Mouse (Mus musculus): ENCODE results near the gene Usp28. TPM values are rescaled to one million over a fixed set of nuclear protein-coding genes. Genes with fewer than 3 reads are reported as not detected.
A peak's percentile ranks its signal among the peaks of the same experiment; 100 is the strongest.

The Usp28 gene
- total RNA-seq, 2 experiments from 2014 or later, result 115 to 135 TPM

- peak; percentile 9 to 18 for DNase-seq
These were observed 36.1 kb downstream of the Usp28 start for GRCm38 (mm10) chr9:49021289-49021688.

- no peak for DNase-seq
These were observed 38.8 kb downstream of the Usp28 start for GRCm38 (mm10) chr9:49023956-49024355.

DNA sequence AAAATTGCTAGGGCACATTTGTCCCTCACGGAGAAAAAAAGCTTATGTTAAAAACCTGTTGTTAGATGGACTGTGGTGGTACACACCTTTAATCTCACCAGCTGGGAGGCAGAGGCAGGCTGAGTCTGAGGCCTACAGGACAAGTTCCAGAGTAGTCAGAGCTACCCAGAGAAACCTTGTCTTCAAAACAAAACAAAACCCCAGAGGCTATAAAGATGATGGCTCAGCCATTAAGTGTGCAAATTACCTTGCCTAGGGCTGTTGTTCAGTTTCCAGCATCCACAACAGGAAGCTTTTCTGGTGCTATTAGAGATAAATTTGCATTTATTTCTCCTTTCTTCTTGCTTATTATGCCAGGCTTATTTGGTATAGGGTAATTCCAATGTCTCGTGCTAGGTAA is 39.4 kb downstream of the Usp28 start:
- no peak for DNase-seq

- DNase-seq, result no peak
These were observed 49.6 kb downstream of the Usp28 start for GRCm38 (mm10) chr9:49034764-49035163.

- no peak for DNase-seq
These were observed 65.7 kb downstream of the Usp28 start for GRCm38 (mm10) chr9:49050901-49051300.

DNA sequence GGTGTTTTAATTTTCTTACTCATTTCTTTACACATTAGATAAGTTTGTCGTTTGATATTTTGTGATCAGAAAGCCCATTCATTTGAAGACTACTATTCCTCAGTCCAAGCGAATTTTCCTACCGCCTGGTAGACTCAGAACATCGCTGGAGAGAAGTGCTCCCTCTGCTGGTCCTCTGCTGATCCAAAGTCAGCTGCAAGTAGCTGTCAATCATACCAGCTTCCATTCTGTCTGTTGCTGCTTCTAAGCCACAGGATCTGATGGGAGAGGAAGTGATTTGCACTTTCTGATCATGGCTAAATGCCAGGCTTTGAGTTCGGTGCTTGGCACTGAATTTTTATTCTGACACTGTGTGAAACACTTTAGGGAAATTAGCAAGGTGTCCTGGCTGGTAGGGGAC is 66.2 kb downstream of the Usp28 start:
- DNase-seq, result peak; percentile 53 to 76

DNA sequence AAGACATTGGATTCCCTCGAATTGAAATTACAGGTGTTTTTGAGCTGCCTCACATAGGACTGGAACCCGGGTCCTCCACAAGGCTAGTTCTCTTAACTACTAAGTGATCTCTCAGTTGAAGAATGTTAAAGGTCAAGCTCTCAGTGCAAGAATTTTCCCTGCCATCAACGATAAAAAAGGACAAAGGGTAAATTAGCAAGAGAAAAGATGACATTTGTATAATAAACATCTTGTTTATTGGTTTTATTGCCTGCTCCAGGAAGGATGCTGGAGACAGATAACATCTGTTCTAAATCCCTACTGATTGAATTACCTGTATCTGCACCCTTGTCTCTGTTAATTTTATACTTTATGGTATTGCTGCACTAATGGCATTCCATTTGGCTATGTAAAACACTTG is 68.9 kb downstream of the Usp28 start:
- no peak for DNase-seq

DNA sequence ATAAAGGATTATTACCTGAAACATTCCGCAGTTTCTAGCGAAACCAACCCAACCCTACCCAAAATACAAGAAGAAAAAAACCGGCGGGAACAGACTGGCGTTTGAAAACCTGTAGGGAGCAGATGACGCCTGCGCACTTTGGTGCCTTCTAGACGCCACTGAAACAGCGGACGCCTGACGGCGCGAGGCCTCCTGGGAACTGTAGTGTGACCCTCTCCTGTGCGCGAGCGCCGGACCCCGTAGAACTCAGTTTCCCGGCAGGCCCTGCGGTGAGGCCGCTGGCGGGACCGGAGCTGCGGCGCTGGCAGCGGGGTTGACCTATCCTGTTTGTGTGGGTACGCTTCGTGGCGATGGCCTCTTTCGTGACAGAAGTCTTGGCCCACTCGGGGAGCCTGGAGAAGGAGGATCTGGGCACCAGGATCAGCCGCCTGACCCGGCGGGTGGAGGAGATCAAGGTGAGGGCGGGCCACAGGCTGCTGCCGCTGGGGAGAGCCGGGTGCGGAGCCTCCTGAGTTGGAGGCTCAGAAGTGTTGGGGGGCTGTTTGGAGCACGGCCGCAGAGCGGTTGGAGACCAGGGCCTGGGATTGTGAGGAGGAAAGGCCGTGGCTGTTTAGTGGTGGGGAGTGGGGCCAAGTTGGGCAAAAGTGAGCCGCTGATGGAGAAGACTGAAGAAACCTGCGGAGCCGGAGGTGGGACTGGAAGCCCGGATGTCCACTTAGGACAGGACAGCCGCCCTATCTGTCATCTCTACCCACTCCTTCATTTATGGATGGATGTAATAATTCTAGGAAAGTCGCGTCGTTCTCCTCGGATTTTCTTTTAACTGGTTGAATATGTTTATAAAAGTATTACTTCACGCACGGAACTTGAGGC is 70.4 kb downstream of the Usp28 start, which contains the start of gene Zw10:
Zw10 (plus strand) TSS at position 281 of the 873 bp plus-strand sequence.
- DNase-seq, result peak; percentile 95 to 98

DNA sequence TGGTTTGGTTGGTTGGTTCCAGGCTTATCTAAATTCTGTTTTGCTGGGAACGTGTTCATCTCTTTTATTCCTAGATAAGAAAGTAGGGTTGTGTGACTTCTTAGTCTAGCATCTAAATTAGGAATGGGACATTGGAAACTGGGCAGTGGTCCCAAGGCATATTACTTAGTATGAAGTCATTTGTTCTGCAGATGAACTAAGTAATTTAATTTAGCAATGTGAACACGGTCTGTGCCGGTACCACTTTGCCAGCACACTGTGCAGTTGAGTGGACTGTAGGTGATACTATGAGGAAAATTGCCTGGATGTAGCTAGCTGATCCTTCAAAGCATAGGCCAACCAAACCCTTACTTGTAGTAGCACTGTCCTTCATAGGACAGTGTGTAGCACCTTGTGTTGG is 91.7 kb downstream of the Usp28 start:
- peak; percentile 58 to 75 for DNase-seq

DNA sequence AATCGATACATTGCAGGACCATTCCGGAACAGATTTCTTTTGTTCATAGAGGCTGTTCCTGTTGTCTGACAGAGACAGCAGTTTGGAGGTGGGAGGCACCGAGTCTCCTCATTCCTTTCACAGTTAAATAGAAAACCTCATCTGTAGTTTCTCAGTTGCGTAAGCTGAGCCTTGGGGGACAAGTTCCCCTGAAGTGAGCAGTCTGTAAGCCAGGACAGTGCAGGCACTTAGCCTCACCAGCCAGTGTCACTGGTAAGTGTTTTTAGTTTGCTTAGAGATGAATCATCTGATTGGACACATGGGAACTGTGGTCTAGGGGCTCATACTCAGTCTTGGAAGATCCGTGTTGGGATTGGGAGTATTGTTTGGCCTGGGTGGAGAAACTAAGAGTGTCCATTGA is 95.9 kb downstream of the Usp28 start, which contains the start of gene Tmprss5:
Tmprss5 (plus strand) TSS at position 154 of the 400 bp plus-strand sequence.
- no peak for DNase-seq

DNA sequence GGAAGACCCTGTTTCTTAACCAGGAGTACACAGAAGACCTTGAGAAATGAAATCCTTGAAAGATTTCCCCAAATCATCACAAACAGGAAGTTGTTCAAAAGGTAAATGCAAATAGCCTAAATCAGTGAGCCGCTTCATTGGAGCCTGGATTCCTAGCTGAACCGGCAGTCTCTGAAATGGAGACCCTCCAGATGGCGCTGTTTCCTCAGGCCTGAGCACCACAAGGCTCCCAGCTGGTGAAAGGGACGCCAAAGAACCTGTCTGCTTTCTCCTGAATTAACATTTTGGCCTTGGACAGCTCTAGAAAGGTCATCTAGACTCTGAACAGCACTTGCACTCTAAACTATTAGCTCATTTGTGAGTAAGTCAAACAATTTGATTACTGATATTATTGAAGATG is 96.4 kb downstream of the Usp28 start:
- DNase-seq, result peak; percentile 70 to 84

GRCm38 (mm10) chr9:49087317-49087716 is 102.1 kb downstream of the Usp28 start:
- no peak for DNase-seq

Other genes starting within 250 kb of the Usp28 start
- 100 to 1,000 TPM; 122 to 213 TPM for gene Zbtb16, start 149.2 kb upstream of the Usp28 start, total RNA-seq (2021)
- under 1 TPM in 1 of 2 experiments, not detected in 1; 0.17 TPM for gene Htr3a, start 74.3 kb upstream of the Usp28 start, total RNA-seq (2021)
- gene Htr3b, start 20.4 kb upstream of the Usp28 start, total RNA-seq (2021), result not detected
- gene Zw10, start 70.2 kb downstream of the Usp28 start, total RNA-seq (2021), result 10 to 100 TPM; 10.2 to 11.6 TPM
- not detected for gene Tmprss5, start 95.9 kb downstream of the Usp28 start, total RNA-seq (2021)

All from heart, adult 18-20 months (tissue).